Mouse (Mus musculus): ENCODE data around the gene Tesmin.

- TF ChIP-seq CTCF (IDR thresholded peaks at IDR 0.05; ENCODE audit: control insufficient read depth, insufficient read depth, low read length) (no peak), POLR2A (IDR thresholded peaks at IDR 0.05; ENCODE audit: borderline replicate concordance, control insufficient read depth, low read depth, low read length) (no peak)
Observed at GRCm38 (mm10) chr19:3419251-3419650, 30.6 kb downstream of the Tesmin start.

Measured in bone marrow, adult 2 months (tissue).